Mouse (Mus musculus): Measurements from ENCODE around the gene Adamts3.

The Adamts3 gene

DNA sequence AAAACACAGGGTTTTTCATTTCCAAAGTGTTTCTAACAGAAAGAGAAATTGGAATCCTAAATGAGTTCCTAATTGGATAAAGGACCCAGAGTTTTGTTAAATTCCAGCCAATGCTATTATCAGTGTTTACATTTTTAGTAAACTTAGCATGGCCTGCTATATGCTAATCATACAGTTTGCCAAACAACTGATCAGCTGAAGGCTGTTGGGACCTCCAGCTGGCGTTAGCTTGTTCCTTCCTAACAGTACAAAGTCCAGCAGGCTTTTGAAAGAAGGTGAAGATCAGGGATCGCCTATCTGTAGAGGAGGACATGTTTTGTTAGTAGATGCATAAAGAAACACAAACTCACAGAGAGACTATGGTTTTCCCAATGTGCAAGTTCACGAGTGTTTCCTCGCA is 173.7 kb downstream of the Adamts3 start:
- DNase-seq (ENCODE audit: low spot score) = no peak

- peak; percentile 25 for DNase-seq (ENCODE audit: low spot score)
These were observed 178.9 kb downstream of the Adamts3 start for GRCm38 (mm10) chr5:89704264-89704663.

DNA sequence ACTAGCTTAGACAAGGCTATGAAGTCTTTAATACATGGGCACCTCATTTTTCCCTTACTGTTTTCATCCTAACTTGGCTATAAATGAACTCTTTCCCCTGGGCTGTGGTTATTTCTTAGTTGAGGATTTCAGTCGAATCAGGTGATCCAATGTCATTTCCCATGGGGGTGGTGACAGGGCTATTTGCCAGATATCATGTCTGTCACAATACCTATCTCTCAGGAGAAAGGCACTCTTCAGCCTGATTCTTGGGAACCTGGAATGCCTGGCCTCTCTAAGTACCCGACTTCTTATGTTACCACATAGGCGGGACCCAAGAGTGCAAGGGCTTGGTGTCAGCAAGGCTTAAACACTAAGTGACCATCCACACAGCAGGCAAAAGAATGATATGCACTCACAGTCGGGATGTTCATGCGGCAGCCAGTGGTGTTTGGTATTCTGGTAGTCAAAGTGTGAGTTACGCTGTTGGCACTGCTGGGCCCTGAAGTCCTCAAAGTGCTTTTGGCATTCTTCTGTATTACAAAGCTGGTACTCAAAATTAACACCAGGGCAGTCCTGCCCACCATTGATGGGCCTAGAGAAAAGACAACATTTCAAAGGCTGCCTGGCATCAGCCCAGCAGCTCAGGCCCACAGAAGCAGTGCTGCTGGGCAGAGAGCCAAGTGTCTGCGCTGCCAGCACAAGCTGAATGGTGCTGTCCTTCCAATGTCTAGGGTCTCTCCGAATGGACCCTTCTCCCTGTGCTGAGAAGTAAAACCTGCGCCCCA is 181.7 kb downstream of the Adamts3 start:
- peak; percentile 70 for DNase-seq (ENCODE audit: low spot score)

- no peak for DNase-seq (ENCODE audit: low spot score)
These were observed 195.3 kb downstream of the Adamts3 start for GRCm38 (mm10) chr5:89687826-89688225.

GRCm38 (mm10) chr5:89679871-89680536 is 203.1 kb downstream of the Adamts3 start:
- peak; percentile 65 for DNase-seq (ENCODE audit: low spot score)

- DNase-seq (ENCODE audit: low spot score) = no peak
These were observed 205.0 kb downstream of the Adamts3 start for GRCm38 (mm10) chr5:89678148-89678547.

DNA sequence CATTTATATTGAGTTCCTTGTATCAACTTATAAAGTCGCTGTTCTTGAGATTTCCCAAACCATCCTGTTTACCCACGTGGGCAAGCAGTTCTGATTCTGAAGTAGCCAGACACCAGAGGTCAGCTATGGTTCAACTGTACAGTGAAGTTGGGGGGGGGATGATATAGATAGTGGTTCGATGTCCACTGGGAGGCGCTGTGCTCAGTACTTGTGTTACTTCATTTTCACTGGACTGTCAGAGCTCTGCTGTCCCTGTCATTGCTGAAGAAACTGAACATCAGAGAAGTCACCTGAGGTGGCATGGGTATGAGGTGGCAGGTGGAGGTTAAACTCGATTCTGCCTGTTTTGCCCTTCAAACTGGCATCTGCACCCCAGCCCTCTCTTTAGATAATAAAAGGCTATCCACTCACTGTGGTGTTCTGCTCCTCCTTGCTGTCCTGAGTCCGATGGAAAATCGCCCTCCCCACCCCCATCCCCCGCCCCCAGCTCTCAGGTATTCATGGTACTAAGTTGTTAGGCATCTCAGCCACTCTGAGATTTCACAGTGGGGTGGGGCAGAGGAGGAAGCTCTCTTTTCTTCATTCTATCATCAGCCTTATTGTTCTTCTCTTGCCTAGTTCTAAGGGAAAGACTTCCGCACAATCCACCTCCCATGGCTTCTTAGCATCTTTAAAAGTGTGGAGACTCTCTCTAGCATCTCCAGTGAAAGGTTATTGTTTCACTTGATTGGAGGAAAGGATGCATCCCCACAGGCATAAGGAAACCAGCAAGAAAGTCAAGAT is 208.9 kb downstream of the Adamts3 start:
- DNase-seq (ENCODE audit: low spot score) = no peak

DNA sequence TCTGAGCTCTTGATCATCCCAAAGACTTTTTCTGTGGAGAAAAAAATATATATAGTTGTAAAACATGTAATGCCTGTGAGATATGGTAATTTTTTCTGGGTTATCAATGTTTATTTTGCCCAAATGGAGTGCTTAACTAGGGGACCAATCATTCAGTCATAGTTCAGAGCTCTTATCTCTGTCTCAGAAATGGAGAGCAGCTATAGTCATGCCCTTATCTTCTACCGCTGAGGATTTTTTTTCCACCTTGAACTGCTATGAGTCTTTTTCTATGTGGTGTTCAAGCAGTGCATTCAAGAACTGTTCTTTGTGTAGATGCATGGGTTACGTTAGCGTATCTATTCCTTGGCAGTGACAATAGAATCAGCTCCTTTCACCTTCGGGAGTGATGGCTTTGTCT is 210.2 kb downstream of the Adamts3 start:
- no peak for DNase-seq (ENCODE audit: low spot score)

DNA sequence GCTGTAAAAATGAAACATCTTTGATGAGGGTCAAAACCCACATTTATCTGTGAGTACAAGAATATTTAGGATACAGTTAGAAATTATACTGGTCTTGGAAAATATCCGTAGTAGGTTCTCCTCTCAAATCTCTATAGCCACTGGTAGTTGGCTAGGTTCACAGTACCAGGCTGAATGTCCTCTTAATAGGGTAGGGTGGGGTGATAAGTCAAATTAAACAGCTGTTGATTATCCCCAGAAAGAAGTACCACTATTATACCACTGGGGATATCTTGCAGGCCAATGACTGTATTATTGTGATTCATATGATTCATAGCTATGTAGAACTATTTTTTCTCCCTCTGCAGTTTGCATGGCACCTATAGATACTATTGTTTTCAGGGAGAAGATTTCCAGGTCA is 228.8 kb downstream of the Adamts3 start:
- DNase-seq (ENCODE audit: low spot score) = no peak

DNA sequence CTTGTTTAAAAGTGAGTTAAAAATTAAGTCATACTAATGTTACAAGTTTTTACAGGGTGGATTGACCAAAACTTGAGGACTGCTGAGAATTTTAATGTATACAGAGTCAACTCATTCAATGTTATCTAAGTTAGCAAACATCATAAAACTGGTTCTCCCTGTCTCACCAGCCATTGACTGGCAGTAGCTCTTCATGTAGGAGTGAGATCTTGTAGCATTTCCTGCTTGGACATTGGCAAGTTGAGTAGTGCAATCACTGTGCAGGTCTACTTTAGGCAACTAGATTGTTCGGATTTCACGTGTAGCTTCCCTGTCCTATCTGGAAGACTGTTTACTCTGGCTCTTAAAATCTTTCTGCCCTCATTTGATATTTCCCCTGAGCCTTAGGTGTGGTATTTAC is 229.3 kb downstream of the Adamts3 start:
- DNase-seq (ENCODE audit: low spot score) = no peak

DNA sequence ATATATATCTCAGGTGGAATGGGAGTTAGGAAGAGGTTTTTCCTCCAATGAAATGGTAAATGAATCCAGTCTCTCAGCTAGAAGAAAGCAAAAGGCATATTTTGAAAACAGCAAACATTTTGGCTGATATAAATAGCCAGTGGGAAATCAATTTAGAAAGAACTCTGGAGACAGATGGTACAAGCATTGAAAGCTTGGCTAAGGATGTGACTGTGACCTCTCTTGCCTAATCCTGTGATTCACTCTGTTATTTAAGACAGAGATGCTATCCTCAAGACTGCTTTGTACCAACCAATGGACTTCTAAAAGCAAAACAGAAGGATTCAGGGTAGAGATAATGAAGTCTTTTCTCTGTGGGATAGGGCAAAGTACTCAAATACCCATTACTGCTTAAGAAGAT is 236.2 kb downstream of the Adamts3 start:
- DNase-seq (ENCODE audit: low spot score) = no peak

- DNase-seq (ENCODE audit: low spot score) = no peak
These were observed 247.7 kb downstream of the Adamts3 start for GRCm38 (mm10) chr5:89635434-89635833.

- DNase-seq (ENCODE audit: low spot score) = no peak
These were observed 251.5 kb downstream of the Adamts3 start for GRCm38 (mm10) chr5:89631599-89631998.
